Mouse (Mus musculus) left cerebral cortex, adult 9 months (tissue): ENCODE results near the gene Zfp131.

Experiments used
- DNase-seq, 2 experiments: peaks; one replicate each; pipeline ENCODE4 v3.0.0; 2022; ENCODE audit warnings: low spot score in 2 of 2

The Zfp131 gene

DNA sequence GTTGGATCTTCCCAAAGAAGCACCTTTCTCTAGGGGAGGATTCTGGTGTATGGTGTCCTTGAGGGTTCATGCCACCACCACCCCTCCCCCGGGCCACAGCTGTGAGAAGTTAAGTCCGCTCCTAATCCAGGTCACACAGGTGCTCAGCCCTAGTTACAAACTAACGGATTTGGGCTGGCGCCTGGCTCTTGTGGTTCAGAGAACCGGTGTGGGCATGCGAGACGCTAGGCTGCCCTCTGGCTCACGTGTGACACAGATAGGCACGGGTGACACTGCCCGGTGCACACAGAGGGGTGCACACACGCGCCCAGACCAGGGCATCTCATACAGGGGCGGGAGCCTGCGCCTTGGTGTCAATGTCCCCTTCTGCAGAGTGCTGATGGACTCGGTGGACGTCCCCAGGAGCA is 35.5 kb downstream of the Zfp131 start:
- DNase-seq: peak; percentile 25 to 50

DNA sequence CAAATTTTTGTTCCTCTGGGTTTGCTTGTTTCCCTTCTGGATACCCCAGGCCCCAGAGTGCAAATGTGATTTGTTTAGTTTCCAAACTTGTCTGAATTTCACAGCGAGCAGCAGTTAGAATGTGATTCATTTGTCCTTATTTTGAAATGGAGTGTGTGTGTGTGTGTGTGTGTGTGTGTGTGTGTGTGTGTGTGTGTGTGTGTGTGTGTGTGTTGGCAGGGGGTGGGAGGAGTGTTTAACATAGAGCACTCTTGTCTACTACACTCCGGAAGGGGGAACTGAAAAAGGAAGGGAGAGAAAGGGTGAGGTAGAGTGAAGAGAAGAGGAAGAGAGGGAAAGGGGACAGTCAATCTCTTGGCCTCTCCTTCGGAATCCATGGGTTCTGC is 36.1 kb downstream of the Zfp131 start:
- no peak for DNase-seq

- DNase-seq: peak; percentile 42 to 52
Observed at GRCm38 (mm10) chr13:119753859-119754634, 36.6 kb downstream of the Zfp131 start.

GRCm38 (mm10) chr13:119746930-119747329 is 43.8 kb downstream of the Zfp131 start:
- no peak for DNase-seq

GRCm38 (mm10) chr13:119743470-119743869 is 47.2 kb downstream of the Zfp131 start:
- no peak for DNase-seq

GRCm38 (mm10) chr13:119742711-119743415 is 47.8 kb downstream of the Zfp131 start:
- peak in 1 of 2 experiments; percentile 39 for DNase-seq

DNA sequence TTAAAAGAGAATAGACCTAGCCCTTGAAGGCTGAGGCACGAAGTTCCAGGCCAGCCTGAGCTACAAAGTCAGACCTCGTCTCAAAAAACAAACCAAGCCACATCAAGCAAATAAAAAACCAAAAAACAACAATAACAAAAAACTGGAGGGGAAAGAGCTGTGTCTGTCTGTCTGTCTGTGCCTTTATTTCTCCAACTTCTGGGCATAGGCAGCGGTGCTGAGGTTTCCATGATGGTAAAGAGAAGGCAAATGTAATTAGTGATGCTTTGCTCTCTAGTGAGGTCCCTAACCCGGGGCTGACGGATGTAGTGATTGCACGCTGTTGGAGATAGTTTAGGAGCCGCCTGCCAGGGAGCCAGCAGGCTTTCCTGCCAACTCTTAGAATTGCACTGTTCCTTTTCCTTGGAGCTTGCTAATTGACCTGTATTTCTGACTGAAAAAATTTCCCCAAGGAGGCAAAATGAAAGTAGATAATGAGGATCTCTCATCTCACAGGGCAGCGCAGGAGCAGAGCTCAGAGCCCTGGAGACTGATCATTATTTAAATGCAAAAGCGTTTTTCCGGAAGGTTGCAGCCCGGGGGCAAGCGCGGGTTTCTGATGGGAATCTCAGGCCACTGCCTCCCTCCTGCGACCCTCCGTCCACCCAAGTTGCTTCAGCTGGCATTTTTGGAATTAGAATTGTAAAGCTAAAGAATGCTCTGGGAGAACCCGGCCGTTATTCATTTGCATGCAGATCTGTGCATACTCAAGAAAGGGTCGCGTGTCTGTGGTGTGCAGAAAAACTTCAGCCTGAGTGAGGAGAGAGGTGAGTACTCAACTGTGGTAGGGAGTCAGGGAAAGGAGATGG is 49.1 kb downstream of the Zfp131 start:
- no peak for DNase-seq

DNA sequence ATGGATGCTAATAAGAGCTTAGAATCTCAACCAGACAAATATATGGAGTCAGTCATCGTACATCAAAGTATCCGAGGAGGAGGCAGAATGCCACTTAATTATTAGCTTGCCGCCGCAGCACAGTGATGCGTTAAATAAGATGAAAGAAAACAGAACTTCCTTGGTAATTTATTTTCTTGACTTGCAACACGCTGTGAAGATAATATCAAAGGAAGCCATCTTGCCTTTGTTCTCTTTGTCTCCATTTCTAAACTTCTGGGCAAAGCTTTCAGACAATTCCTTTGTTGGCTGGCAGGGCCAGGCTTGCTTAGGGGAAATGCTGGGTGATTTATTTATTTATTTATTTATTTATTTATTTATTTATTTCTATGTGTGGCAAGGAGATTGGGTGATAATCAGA is 59.2 kb downstream of the Zfp131 start:
- no peak for DNase-seq

DNA sequence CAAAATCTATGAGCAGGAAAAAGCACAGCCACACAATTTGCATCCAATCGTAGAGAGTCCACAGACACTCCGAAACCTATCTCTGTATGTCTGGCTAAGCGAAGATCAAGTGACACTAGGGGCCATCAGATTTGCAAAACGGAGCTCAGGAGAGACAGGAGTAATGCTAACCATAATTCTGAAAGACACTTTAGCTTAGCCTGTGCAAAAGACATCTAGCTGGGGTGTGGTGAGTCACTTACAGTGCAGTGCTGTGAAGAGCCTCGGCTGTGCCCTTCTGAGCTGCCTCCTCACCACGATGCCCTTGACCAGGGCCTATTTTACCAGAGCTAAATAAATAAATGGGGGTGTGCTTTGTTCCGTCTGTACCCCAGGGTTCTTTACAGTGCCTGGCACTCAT is 61.3 kb downstream of the Zfp131 start:
- no peak for DNase-seq

DNA sequence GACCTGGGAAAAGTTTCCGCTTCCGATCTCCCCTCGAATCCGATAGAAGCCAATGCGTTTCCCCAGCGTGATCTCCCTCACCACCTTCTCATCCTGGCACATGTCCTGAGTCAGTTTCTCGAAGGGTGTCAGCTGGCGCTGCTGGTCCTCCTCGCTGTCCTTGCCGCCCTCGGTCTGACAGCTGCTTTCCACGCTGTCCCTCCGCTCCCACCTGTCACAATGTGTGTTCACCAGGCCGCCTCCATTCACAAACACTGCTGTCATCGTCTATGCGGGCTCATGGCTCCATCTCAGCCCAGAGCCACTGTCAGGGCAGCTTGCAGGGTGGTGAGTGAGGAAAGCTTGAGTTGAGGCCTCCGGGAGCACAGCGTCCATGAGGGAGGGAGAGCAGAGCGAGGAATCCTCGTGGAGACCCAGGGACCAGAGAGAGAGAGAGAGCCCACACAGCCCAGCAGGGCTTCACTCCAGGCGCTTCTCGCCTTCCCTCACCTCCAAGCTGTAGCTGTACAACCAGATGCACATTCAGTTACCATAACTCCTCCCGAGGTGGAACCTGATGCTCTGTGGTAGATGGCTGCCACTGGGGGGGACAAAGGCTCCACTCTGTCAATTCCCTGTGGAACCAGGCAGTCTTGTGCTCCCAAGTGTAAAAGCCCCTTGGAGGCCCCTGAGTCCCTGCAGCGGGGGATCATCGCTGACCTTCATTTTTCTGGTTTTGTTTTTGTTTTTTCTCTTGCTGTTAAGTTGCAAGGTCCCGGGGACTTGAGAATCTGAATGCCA is 62.9 kb downstream of the Zfp131 start:
- DNase-seq: peak in 1 of 2 experiments; percentile 60

DNA sequence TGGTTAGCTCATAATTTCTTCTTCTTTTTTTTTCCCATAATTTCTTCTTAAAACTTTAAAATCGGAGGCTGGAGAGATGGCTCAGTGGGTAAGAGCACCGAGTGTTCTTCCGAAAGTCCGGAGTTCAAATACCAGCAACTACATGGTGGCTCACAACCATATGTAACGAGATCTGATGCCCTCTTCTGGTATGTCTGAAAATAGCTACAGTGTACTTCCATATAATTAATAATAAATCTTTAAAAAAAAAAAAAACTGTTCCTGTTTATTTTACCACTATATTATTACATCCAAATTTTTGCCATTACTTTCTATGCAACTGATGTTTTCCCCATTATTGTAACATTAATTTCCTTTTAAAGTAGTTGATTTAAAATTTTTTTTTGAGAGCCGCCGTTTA is 66.1 kb downstream of the Zfp131 start:
- no peak for DNase-seq

DNA sequence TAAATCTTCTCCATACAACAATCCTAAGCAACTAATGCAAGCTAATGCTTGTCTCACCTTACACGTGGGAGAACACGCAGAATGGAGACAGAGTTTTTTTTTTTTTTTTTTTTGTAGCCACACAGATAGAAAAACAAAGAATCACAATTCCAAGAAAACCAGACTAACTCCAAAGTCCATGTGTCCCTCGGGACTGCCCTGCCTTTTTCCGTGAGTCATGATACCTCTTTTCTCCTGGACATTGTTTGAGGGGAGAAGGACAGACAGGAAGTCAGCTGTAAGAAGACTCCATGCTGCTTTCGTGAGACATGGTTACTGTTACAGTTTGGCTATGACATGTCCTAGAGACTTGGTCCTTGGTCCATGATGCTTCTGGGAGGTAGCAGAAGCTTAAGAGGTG is 67.3 kb downstream of the Zfp131 start:
- DNase-seq: no peak

DNA sequence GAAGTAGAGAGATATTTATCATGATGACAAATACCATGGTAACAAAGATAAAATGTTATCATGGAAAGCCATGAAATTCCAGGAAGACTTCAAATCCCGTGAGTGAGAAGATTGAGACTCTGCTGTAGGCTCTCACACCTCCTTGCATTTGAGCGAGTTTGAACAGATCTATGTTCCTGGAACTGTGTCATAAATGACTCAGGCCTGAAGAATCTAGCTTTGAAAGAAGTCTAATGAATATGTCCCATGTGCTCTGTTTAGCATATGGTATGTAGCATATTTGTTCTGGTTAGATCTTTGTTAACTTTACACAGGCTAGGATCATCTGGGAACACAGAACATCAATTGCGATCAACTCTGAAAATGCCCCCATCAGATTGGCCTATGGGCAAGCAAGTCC is 68.2 kb downstream of the Zfp131 start:
- no peak for DNase-seq

GRCm38 (mm10) chr13:119716105-119716504 is 74.6 kb downstream of the Zfp131 start:
- no peak for DNase-seq
